Mouse (Mus musculus) leukemia stem cell, adult 10-12 weeks (primary cell): ENCODE data around the gene Samm50. TPM values are rescaled to one million over a fixed set of nuclear protein-coding genes. Genes with fewer than 3 reads are reported as not detected.

ENCODE experiments used
- polyA plus RNA-seq: library from polyadenylated mRNA; stranded (reverse); fragments of >175 nt; gene quantifications from 2 replicates; pipeline ENCODE4 v1.2.3, GENCODE M21; 2012; ENCODE audit warnings: low replicate concordance

Samm50 gene
- 32.9 and 34.3 TPM in 2 replicates for polyA plus RNA-seq

DNA sequence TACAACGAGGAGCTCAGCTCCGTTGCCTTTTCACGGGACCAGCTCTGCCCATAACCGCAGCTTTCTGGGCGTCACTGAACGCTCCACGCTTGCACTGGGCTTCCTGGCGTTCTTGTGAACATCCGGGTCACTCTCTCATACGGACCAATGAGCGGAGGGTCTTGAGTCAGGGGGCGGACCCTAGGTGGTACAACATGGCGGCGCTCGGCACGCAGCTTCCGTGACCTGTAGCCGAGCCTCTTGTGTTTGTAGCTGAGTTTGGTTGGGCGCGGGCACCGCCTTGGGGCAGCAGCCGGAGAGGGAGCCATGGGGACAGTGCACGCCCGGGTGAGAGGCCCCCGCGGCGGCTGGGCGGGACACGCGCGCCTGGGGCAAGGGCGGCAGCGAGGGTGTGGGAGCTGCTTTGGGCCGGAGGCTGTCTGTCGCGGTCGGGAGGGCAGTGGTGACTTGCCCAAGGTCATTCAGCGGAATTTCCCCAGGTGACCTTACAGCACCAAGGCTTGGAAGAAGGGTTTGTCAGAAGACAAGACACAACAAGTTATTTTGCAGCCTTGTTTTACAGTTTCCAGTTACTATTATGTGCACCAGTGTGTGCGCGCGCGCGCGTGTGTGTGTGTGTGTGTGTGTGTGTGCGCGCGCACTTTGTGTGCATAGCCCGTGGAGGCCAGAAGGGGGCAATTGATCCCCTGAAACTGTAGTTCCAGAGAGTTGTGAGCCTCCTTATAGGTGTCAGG, at the start of gene Samm50:
Gene Samm50 (plus strand): TSS at position 184 of the 734 bp plus-strand sequence.

DNA sequence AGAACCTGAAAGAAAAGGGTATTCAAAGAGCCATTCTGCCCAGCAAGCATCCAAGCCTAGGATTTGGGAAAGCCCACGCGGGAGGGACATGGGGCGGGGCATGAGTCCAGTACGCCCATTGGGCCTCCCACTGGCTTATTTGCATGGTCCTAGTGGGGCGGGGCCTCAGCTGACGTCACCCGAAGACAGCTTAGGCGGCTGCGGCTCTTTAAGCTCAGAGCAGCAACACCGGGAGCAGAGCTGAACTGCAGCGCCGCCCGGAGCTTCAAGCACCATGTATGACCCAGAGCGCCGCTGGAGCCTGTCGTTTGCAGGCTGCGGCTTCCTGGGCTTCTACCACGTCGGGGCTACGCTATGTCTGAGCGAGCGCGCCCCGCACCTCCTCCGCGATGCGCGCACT, 24.4 kb upstream of the Samm50 start, which contains the start of gene Pnpla3:
Gene Pnpla3 (plus strand): TSS at position 238 of the 400 bp plus-strand sequence.

DNA sequence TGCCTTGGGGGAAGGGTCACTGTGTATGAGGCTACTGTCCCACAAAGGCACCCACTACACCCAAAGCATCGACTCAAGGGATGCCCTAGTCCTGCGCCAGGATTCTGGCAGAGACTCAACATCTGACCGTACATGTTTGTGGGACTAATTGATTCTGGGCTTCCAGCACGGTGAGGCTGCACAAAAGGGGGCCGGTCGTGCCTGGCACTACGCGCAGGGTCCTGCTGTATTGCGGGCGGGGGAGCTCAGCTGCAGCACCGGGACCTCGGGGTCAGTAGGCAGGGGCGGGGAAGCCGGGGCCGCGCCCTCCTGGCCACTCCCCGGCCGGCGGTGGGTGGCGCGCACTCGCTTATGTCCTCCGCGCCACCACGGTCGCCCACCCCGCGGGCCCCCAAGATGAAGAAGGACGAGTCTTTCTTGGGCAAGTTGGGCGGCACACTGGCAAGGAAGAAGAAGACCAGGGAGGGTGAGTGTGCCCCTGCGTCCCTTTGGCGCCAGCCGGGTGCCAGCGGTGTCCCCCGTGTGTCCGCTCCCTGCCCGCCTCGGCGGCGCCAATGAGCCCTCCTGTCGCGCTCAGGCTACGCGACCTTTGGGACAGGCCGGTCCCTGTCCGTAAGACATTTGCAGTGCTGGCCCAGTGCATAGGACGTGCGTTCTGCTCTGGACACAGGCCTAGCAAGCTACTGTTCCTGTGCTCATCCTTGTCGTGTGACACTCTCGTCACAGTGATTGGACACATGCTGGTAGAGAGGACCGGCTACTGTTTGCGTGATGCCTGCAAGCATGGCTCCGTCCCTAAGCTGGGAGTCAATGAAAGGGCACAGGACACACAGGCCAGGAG, 39.9 kb downstream of the Samm50 start, which contains the start of gene Parvb:
Gene Parvb (plus strand): TSS at position 323 of the 841 bp plus-strand sequence.

Other genes starting within 250 kb of the Samm50 start
- not detected in 2 replicates for gene Efcab6, start 126.9 kb upstream of the Samm50 start, polyA plus RNA-seq
- not detected in 2 replicates for gene Sult4a1, start 86.5 kb upstream of the Samm50 start, polyA plus RNA-seq
- gene Pnpla5, start 69.1 kb upstream of the Samm50 start, polyA plus RNA-seq = not detected in 2 replicates
- gene Pnpla3, start 24.4 kb upstream of the Samm50 start, polyA plus RNA-seq = not detected in 2 replicates
- gene Parvb, start 39.8 kb downstream of the Samm50 start, polyA plus RNA-seq = 25.9 and 71.1 TPM in 2 replicates
- 6.7 and 19.3 TPM in 2 replicates for gene Parvg, start 131.8 kb downstream of the Samm50 start, polyA plus RNA-seq